Mouse (Mus musculus) G1E (cell line): ENCODE measurements at regions not wholly inside any gene's neighbourhood (a gene's known extent, or its start where the extent isn't known, plus 50 kb on each side); places are given as distances from the start of the nearest gene placed in this dataset.

Experiments used
- ATAC-seq: 2 replicates; pipeline ENCODE4 v1.8.0; 2016; ENCODE audit warnings: mild to moderate bottlenecking; ENCODE audit not compliant: insufficient number of reproducible peaks, poor library complexity, low FRiP score, severe bottlenecking; ENCODE audit errors: extremely low read depth
- DNase-seq: peaks from one replicate; pipeline ENCODE4 v3.0.0; 2012; ENCODE audit warnings: low spot score
- H3K27me3 ChIP-seq: 2 replicates; pipeline ENCODE4 v1.6.1; 2012; ENCODE audit warnings: mild to moderate bottlenecking, low read length, inconsistent platforms; ENCODE audit not compliant: insufficient read depth
- H3K36me3 ChIP-seq: replicated peaks from 2 replicates; pipeline ENCODE3; 2012; ENCODE audit warnings: mild to moderate bottlenecking, inconsistent platforms
- H3K4me1 ChIP-seq: 2 replicates; pipeline ENCODE4 v1.6.1; 2012; ENCODE audit warnings: low read depth, low read length, inconsistent platforms, mixed read lengths; ENCODE audit not compliant: insufficient read depth
- H3K4me3 ChIP-seq: 2 replicates; pipeline ENCODE4 v1.5.1; 2012; ENCODE audit warnings: low read depth, mild to moderate bottlenecking, inconsistent platforms, low read length, moderate library complexity, mixed read lengths
- H3K9me3 ChIP-seq: replicated peaks from 2 replicates; pipeline ENCODE4 v1.6.1; 2012; ENCODE audit warnings: inconsistent platforms
- CTCF ChIP-seq: IDR thresholded peaks from 2 replicates; pipeline ENCODE4 v1.5.1; 2012; ENCODE audit warnings: low read depth, low read length, inconsistent platforms, mixed read lengths
- GATA1 ChIP-seq: IDR thresholded peaks from 2 replicates; pipeline ENCODE4 v1.6.1; 2012; ENCODE audit warnings: borderline replicate concordance, low read length, inconsistent platforms, mixed read lengths
- GATA2 ChIP-seq: IDR thresholded peaks from 2 replicates; pipeline ENCODE4 v1.6.1; 2012; ENCODE audit warnings: low read depth, low read length, inconsistent platforms, borderline replicate concordance
- POLR2AphosphoS5 ChIP-seq: IDR thresholded peaks from 2 replicates; pipeline ENCODE4 v1.6.1; 2012; ENCODE audit warnings: low read depth, low read length, inconsistent platforms; ENCODE audit not compliant: insufficient replicate concordance
- TAL1 ChIP-seq: conservative IDR thresholded peaks from 2 replicates; pipeline ENCODE4 v1.6.1; 2012; ENCODE audit warnings: low read depth, low read length, inconsistent platforms, mixed read lengths

DNA sequence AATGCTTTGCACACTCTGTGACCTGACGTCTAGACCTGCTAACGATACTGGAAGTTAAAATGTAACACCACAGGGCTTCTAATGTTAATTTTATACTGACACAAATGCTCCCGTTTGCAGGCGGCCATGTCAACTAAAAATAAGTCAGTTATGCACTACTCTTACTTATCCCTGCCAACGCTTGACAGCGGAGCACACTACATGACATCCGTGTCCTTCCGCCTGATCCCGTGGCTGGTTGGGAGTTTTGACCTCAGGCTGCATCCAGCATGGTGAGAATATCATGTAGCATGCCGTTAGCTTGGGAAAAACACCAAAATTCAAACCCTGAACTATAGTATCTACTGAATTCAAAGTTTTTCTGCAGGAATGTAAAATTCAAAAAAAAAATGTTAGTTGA is 131.9 kb downstream of the Lrig3 start:
- Histone ChIP-seq H3K4me3 (no peak overlapping the region), H3K4me1 (no peaks in the 10 kb centered on the region), H3K9me3 (peaks cover 59% of the 10 kb centered on the region), H3K27me3 (no peaks in the 10 kb centered on the region), H3K36me3 (no peaks in the 10 kb centered on the region)
- ATAC-seq (no peak), DNase-seq (no peak)
- TF ChIP-seq GATA1 (no peak), GATA2 (no peak), TAL1 (no peak), CTCF (no peak), POLR2AphosphoS5 (no peak)

DNA sequence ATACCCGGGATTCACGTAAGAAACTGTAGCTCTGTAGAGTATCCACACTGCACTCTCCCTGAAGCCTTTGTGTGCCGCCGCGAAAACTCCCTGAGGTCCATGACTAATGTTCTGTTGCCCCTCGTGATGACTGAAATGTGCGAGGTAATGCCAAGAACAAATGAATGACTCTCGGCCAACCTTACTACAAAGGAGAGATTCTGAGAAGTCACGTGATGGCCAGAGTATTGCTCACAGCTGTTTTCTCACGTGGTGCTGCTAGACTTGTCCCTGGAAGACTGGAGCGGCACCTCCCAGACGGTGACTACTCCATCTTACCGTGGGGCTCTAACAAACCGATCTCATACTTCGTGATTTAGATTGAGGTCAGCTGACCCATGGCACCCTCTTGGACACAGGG is 136.9 kb downstream of the Lrig3 start:
- TF ChIP-seq CTCF = no peak
- ATAC-seq (no peak), DNase-seq (no peak)
- Histone ChIP-seq H3K36me3 (no peaks in the 10 kb centered on the region), H3K9me3 (peaks cover 53% of the 10 kb centered on the region), H3K27me3 (no peaks in the 10 kb centered on the region), H3K4me1 (no peaks in the 10 kb centered on the region), H3K4me3 (no peak overlapping the region)

DNA sequence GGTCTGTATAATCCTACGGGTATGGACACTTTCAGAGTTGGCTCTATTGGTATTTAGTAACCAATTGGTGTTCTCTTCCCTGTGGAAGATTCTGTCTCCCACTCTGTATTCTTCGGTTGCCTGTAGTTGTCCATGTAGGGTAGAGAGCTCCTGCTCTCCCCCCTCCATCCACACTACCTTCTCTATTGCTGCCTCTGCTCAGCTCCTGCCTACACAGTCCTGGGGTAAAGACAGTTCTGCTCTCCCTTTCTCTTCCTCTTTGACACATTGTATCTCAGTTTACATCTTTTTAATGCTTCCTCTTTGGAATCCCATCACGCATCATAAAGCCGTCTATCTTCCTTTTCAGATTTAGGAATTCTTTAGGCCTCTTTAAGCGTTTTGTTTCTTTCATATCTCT is 147.1 kb downstream of the Lrig3 start:
- TF ChIP-seq POLR2AphosphoS5 (no peak), CTCF (no peak), GATA1 (no peak), TAL1 (no peak), GATA2 (no peak)
- H3K36me3 ChIP-seq = no peaks in the 10 kb centered on the region
- DNase-seq (no peak), ATAC-seq (no peak)
- no peaks in the 10 kb centered on the region for H3K4me1 ChIP-seq
- H3K4me3 ChIP-seq = no peak overlapping the region
- peaks cover 29% of the 10 kb centered on the region for H3K9me3 ChIP-seq
- H3K27me3 ChIP-seq = no peaks in the 10 kb centered on the region

DNA sequence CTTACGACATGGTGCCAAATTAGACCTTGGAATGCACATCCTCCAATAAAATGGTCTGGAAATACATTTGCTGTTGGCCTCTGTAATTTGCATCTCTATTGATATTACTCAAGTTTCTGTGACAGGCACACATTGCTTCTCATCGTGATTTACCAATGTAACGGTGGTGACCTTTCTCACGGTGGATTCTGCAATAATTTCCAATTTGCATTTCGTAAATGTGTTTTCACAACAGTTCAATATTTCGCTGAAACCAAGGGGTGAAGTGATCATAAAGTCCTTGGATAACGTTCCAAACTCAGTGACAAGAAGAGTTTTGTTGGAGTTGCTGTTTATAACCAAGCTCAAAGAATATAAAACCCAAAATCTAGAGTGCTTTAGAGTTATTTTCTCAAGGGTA is 149.4 kb downstream of the Lrig3 start:
- Histone ChIP-seq H3K9me3 (peaks cover 37% of the 10 kb centered on the region), H3K27me3 (no peaks in the 10 kb centered on the region), H3K4me1 (no peaks in the 10 kb centered on the region), H3K36me3 (no peaks in the 10 kb centered on the region), H3K4me3 (no peak overlapping the region)
- ATAC-seq (no peak), DNase-seq (no peak)
- no peak for TF ChIP-seq GATA1
- no peak for TF ChIP-seq GATA2
- no peak for TF ChIP-seq POLR2AphosphoS5
- no peak for TF ChIP-seq TAL1
- no peak for TF ChIP-seq CTCF

DNA sequence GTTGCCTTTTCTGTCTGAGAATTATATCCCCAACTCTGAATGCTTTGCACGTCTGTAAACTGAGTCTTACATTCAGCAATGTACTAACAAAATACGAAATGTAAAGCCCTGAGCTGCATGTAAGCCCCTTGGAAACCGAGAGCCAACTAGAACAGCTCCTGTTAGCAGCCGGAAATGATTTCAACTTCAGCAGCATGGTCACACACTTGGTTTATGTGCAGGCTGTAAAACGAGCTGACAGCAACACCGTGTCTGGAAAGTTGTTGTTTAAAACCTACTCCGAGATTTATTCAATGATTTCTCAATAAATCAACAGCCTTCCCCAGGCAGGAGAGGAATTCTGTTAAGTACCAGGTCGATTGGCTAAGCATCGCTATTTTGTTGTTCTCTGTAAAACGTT is 155.7 kb downstream of the Lrig3 start:
- no peak for ATAC-seq
- Histone ChIP-seq H3K4me1 (no peaks in the 10 kb centered on the region), H3K9me3 (peaks cover 50% of the 10 kb centered on the region), H3K4me3 (no peak overlapping the region), H3K36me3 (no peaks in the 10 kb centered on the region), H3K27me3 (no peaks in the 10 kb centered on the region)
- no peak for DNase-seq
- TF ChIP-seq CTCF (no peak), POLR2AphosphoS5 (no peak), GATA2 (no peak), TAL1 (no peak), GATA1 (no peak)

DNA sequence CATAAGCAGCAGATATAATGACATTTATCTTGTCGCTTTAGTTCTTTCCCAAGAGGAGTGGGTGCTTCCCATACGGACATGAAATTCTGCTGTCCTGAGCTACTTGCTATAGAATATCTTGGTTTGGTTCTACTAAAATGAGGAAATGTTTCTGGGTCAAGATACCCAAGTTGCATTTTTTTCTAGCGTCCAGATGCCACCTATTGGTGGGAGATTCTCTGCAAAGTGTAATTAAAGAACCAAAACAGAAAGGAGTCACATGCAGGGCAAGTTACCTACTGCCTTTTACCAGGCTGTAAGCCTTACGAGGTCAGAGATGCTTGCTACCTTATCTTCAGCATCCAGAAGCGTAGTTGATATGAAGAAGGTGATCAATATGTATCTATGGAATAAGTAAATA is 156.5 kb downstream of the Lrig3 start:
- ATAC-seq = no peak
- no peak for DNase-seq
- no peaks in the 10 kb centered on the region for H3K27me3 ChIP-seq
- no peak overlapping the region for H3K4me3 ChIP-seq
- TF ChIP-seq GATA1 = no peak
- TF ChIP-seq POLR2AphosphoS5 = no peak
- no peak for TF ChIP-seq TAL1
- no peak for TF ChIP-seq GATA2
- TF ChIP-seq CTCF = no peak
- no peaks in the 10 kb centered on the region for H3K36me3 ChIP-seq
- H3K4me1 ChIP-seq = no peaks in the 10 kb centered on the region
- H3K9me3 ChIP-seq = peaks cover 50% of the 10 kb centered on the region

DNA sequence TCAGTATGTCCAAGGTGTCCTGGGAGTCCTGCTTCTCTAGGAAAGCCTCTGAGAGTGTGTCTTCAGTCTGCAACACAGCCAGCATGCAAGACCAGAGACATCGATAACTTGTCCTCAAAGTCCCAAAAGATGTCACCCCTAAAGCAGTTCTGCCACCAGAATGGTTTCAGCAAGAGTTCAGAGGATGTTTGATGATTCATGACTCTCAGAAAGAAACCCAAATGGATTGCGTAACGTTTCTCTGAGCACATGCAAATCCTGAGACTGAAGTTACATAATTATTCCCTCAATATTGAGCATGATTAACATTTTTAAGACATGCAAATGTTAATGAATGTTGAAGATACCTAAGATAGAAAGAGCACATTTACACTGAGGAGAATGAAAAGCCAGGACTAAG is 167.2 kb downstream of the Lrig3 start:
- H3K27me3 ChIP-seq = no peaks in the 10 kb centered on the region
- H3K9me3 ChIP-seq = peaks cover 54% of the 10 kb centered on the region
- no peak for DNase-seq

More for the DNA sequence above, 167.2 kb downstream of the Lrig3 start:
- ATAC-seq = no peak
- TF ChIP-seq POLR2AphosphoS5 = no peak
- TF ChIP-seq GATA2 = no peak
- no peak for TF ChIP-seq TAL1
- no peak for TF ChIP-seq CTCF
- Histone ChIP-seq H3K36me3 (no peaks in the 10 kb centered on the region), H3K4me3 (no peak overlapping the region), H3K4me1 (no peaks in the 10 kb centered on the region)
